In the genomic region with DNA sequence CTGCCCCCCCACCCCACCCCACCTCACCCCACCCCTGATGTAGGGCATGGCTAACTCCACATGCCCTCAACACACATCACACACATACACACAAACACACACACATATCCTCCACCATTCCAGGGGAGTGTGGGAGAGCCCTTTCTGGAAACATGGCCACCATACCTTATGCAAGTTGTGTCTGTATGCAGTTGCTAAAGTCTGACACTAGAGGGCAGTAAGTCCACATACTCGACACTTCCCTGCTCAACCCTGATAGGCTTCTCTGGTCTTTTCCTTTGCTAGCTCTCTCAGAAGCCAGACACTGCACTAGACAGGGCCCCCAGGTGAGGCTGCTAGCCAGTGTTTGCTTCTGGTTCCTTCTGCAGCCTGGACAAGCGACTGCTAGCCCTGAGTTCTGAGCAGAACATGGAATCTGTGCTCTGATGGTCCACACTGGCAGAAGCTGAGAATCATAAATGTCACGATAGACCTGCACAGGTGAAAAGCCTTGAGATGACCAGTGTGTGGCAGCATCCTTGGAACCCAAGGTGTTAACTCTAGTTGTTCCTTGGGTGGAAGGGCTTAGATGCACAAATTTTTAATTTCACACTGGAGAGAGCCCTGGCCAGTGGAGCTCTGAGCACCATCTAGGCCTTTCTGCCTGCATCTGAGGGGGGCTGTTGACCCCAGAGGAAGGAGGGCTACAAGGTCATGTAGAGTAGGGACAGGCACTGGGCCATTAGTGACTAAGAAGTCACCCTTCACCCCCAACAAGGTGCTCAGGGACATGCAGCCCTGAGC, we compare ENCODE assay signal across 10 mouse cellular contexts. TPM values are rescaled to one million over a fixed set of nuclear protein-coding genes. Genes with fewer than 3 reads are reported as not detected.
DNase-seq lines count a peak whose midpoint lies in the region; ATAC-seq lines count a peak whose summit lies in the region.
"Not testable (repeated sequence)": the region's sequence is repeated elsewhere in the genome, so short reads cannot be mapped to it uniquely, and the experiment has no call there.
"Had no signal": no experiment of that assay in that cellular context is flagged by ENCODE, and none has a peak within 500 bp of the region (broad histone marks: within the 10 kb centered on the region; RNA-seq: fewer than 3 reads in every experiment).

No protein-coding gene starts in this region.

- 27% methylated on average over 3 of the region's 3 CpGs for WGBS in heart, embryonic 11.5 days (ENCODE audit: insufficient replicate concordance)
- WGBS in intestine, embryonic 15.5 days, result 33% methylated on average over 3 of the region's 3 CpGs
- WGBS in lung, embryonic 16.5 days, result 38% methylated on average over 3 of the region's 3 CpGs

- not testable (repeated sequence) for H3K4me2 ChIP-seq in heart, embryonic 11.5 days; intestine, embryonic 15.5 days (replicated peaks); lung, embryonic 16.5 days (ENCODE audit: low read depth, low read length)

- intact Hi-C loops in left cerebral cortex, postnatal 25 days (cut with DNase I), result not testable (repeated sequence)

- H3K9ac ChIP-seq in heart, embryonic 11.5 days (ENCODE audit: low read depth, low read length); intestine, embryonic 15.5 days; lung, embryonic 16.5 days (ENCODE audit: low read length): not testable (repeated sequence)

- ATAC-seq in cerebellum, adult (ENCODE audit: insufficient number of reproducible peaks, low FRiP score, low TSS enrichment), result peak; percentile 45; the same call in 1 of the 2 replicates
- peak; percentile 81 for ATAC-seq in erythroblast, adult 5-6 weeks (replicated peaks; ENCODE audit: low FRiP score, poor library complexity, severe bottlenecking)
- ATAC-seq in heart, embryonic 11.5 days (replicated peaks; ENCODE audit: insufficient number of reproducible peaks, low FRiP score, low TSS enrichment), result 0 out of 2 replicates have a peak, but pooled peaks have one; percentile 49
- peak; percentile 84 for ATAC-seq in intestine, embryonic 15.5 days
- peak; percentile 78 for ATAC-seq in lung, embryonic 16.5 days (ENCODE audit: low read depth)

- H3K4me1 ChIP-seq in heart, embryonic 11.5 days (ENCODE audit: control insufficient read depth, insufficient read depth, low read length); intestine, embryonic 15.5 days (replicated peaks); lung, embryonic 16.5 days (replicated peaks; ENCODE audit: control insufficient read depth, insufficient read depth, low read length): not testable (repeated sequence)

- H3K27me3 ChIP-seq in heart, embryonic 11.5 days (ENCODE audit: control insufficient read depth, insufficient read depth, low read length); intestine, embryonic 15.5 days (replicated peaks); lung, embryonic 16.5 days (ENCODE audit: control insufficient read depth, insufficient read depth, low read depth, low read length): not testable (repeated sequence)

- not testable (repeated sequence) for H3K9me3 ChIP-seq in heart, embryonic 11.5 days (replicated peaks; ENCODE audit: control insufficient read depth, low read length); intestine, embryonic 15.5 days; lung, embryonic 16.5 days (ENCODE audit: control insufficient read depth, low read length)

- peak; percentile 13 to 31 for DNase-seq in left cerebral cortex, postnatal 25 days (ENCODE audit: low spot score in 2 of 2)
- peak; percentile 2 for DNase-seq in naive thymus-derived CD4-positive, alpha-beta T cell, adult 2 months (ENCODE audit: low read depth)
- DNase-seq in thymus, postnatal 25 days, result peak; percentile 8

- H3K27ac ChIP-seq in heart, embryonic 11.5 days (ENCODE audit: low read depth, low read length); intestine, embryonic 15.5 days; lung, embryonic 16.5 days (ENCODE audit: low read length): not testable (repeated sequence)

- H3K36me3 ChIP-seq in heart, embryonic 11.5 days (ENCODE audit: control insufficient read depth, insufficient read depth, low read length); intestine, embryonic 15.5 days; lung, embryonic 16.5 days (ENCODE audit: control insufficient read depth, insufficient read depth, low read length): not testable (repeated sequence)

- H3K4me3 ChIP-seq in heart, embryonic 11.5 days (ENCODE audit: low read depth, low read length); intestine, embryonic 15.5 days (replicated peaks); lung, embryonic 16.5 days (ENCODE audit: low read length): not testable (repeated sequence)

RNA-seq across cellular contexts. Expression of a gene that starts 35.1 kb away (rescaled TPM):
- not detected in 2 replicates for total RNA-seq in erythroblast, adult 5-6 weeks (2015; ENCODE audit: low replicate concordance)
- total RNA-seq in erythroblast, adult 5-6 weeks (2017; ENCODE audit: low replicate concordance), result not detected in 2 replicates
- polyA plus RNA-seq in heart, embryonic 11.5 days (2014; fragmentation: Nextera tagmentation; extraction: Ambion mirVana), result not detected in 2 replicates
- not detected in 2 replicates for polyA plus RNA-seq in intestine, embryonic 15.5 days (2015; fragmentation: Nextera tagmentation; extraction: Ambion mirVana)
- total RNA-seq in left cerebral cortex, postnatal 25 days (2021), result not detected
- not detected in 2 replicates for polyA plus RNA-seq in lung, embryonic 16.5 days (2015; fragmentation: Nextera tagmentation; extraction: Ambion mirVana)
- polyA plus RNA-seq: activated CD4-positive, CD25-positive, alpha-beta regulatory T cell, adult 4 months had no signal

RNA-seq across cellular contexts. Expression of a gene that starts 48.6 kb away (rescaled TPM):
- total RNA-seq in erythroblast, adult 5-6 weeks (2015; ENCODE audit: low replicate concordance), result not detected in 2 replicates
- total RNA-seq in erythroblast, adult 5-6 weeks (2017; ENCODE audit: low replicate concordance), result not detected in 2 replicates
- not detected in 2 replicates for polyA plus RNA-seq in heart, embryonic 11.5 days (2014; fragmentation: Nextera tagmentation; extraction: Ambion mirVana)
- polyA plus RNA-seq in intestine, embryonic 15.5 days (2015; fragmentation: Nextera tagmentation; extraction: Ambion mirVana), result not detected in 2 replicates
- total RNA-seq in left cerebral cortex, postnatal 25 days (2021), result not detected
- polyA plus RNA-seq in lung, embryonic 16.5 days (2015; fragmentation: Nextera tagmentation; extraction: Ambion mirVana), result not detected in 2 replicates
- polyA plus RNA-seq: activated CD4-positive, CD25-positive, alpha-beta regulatory T cell, adult 4 months; liver, embryonic 13.5 days had no signal
